Mouse (Mus musculus) c-Kit-positive CD71-negative TER-119-negative erythroid progenitor cells, embryonic 14.5 days (primary cell): ENCODE measurements around the gene Mnt.

Experiments
- DNase-seq: peaks from one replicate; pipeline ENCODE4 v3.0.0-alpha.2; 2013; ENCODE audit warnings: low read depth

Mnt gene

DNA sequence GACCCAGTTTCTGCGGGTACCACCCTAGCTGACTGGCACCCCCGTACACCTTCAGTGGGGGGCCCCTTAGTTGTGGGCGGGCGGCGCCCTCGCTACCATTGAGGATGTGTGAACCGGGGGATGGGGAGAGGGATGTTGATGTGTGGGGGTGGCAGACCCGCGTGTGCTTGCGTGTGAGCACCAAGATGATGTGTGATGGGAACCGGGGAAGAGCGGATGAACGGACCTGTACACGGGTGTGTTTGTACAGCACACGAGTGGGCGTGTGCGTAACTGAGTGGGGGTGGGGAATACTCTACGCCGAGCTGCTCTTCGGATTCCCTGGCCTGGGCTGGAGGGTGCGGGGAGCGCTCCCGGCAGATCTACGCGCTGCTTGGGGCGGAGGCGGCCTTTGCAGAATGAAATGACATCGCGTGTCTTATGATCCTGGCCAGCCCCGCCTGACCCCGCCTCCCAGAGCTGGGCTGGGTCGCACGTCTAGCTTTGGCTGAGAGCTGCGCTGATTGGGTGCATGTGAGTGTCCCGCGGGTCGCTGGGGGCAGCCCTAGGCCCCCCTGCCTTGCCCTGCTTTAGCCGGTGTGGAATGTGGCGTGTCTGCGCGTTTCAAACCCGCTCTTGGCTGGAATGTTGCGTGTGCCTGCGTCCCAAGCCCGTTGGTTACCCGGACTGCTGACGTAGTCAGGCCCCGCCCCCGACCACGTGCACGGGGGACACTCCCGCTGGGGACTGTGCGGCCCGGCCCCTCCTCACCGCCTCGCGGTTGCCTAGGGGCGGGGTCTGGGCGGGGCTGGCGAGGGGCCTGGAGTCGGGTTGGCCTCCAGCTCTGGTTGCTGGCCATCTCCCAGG is 1.1 kb downstream of the Mnt start:
- peak; percentile 96 for DNase-seq

DNA sequence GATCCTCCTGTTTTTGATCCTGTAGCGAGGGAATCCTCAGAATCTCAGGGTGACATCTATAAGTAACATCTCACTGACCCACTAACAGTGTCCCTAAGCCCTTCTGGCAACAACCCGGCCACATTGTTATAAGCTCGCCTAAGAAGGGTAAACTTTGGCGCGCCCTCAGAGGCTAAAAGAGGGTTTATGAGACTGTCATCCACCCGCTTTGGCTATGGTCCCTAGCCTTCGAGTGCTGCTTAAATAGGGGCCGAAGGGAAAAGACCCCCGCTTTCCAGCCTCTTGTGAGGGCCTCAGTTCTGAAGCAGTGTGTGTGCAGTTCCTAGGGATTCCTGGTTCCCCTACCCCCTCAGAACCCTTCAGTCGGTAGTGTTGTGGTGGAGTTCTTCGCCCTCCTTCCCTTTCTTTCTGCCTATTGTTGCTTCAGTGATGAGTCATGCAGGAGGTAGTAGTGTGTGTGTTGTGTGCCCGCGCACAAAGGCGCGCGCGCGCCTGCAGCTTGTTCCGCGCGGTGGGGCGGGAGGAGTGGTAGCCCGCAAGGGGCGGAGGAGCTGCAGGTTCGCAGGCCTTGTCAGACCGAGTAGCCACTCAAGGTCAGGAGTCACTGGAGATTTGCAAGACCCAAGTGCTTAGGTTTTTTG is 1.9 kb downstream of the Mnt start:
- DNase-seq, result peak; percentile 74

DNA sequence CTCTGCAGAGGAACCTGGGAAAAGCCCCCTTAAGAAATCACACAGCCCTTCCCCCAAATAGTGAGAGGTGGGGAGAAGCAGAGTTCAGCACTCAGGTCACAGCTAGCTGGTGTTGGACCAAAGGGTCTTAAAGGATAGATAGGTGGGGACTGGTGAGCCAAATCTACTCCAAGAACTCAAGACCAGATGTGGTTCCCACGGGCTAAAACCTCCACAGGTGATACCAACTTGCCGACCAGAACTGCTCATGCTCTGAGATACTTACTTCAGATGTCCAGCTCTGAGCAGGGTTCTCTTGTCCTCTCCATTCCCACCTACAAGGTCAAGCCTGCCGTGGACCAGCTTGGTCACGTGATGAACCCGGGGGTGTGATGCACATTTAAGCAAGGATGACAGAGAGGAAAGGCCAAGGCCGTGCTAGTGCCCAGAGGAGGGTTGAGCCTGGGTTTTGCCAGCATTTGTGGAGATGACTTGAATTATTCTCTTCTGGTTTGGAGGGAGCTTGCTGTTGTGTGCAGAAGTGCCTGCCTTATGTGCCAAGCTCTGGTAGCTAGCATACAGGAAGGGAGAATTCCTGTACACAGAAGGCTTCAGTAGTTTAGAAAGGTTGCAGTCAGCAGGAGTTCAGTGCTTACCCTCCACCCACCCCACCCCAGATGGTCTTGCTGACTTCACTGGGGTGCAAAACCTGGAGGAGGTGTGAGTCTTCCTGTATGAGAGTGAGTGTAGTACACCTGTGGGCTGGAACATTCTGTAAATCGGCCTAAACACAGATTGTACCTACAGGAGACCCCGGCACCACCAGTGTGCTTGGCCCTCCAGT is 3.0 kb downstream of the Mnt start:
- no peak for DNase-seq

DNA sequence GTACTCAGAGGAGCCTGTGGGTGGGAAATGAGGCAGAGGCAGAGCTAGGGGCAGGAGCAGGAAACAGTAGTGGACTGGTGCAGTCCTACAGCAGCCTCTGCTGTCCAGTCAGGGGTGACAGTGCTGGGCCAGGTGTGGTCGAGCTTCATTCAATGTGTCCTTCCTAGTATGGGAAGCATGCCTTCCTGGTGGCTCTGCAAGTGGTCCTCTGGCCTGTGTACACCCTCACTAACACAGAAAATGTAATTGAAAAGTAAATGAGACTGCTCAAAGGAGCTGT is 3.6 kb downstream of the Mnt start:
- DNase-seq, result no peak

DNA sequence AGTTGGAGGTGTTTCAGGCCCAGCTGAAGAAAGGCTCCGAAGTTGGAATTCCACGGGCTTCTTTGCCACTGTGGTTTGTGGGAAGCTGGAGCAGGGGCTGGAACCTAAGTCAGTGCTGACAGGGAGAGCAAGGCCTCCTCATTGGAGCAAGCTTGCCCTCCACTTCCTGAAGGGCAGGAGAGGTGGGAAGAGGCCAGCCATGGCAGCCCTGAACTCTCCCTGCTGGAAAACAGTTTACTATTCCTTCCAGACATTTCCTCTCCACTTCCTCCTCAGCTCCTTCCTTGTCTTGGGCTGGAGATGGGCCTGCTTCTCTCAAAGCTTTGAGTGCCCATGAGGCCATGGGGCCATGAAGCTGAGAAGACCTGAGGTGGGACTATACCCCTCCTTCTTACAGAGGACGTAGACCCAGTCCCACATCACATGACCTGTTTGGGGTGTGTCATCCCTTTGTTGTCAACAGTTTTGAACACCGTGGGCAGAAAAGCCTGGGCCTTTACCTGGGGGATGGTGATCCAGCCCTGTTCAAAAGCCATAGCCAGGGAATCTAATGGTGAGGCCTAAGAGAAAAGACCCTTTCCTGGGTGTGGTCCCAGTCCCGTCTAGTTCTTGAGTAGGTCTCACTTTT is 4.0 kb downstream of the Mnt start:
- no peak for DNase-seq

DNA sequence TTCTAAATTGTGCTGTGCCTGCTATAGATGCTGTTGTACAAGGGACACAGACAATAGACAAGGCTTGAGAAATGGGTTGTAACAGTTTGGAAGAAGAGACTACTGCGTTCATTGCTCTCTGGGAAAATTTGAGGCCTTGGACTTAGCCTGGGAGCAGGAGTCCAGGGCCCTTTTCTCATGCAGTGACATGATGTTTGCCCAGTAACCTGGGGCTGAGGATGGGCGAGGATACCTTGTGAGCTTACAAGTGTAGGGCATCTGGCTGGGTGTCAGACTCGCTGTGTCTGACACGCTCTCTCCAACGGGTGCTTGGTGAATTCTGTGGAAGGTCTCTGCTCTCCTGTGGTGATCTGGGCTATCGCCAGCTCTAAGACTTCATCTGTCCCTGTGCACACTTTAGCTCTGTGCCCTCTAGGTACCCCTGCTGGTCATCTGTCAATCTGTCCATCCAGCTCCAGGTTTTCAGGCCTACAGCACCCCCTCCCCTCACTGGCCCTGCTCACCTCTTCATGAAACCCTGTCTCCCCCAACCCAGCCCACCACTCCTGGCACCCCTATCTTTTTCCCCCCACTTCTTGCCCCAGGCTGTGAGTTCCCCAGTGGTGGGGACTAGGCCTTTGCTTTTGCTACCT is 5.0 kb downstream of the Mnt start:
- DNase-seq, result no peak

DNA sequence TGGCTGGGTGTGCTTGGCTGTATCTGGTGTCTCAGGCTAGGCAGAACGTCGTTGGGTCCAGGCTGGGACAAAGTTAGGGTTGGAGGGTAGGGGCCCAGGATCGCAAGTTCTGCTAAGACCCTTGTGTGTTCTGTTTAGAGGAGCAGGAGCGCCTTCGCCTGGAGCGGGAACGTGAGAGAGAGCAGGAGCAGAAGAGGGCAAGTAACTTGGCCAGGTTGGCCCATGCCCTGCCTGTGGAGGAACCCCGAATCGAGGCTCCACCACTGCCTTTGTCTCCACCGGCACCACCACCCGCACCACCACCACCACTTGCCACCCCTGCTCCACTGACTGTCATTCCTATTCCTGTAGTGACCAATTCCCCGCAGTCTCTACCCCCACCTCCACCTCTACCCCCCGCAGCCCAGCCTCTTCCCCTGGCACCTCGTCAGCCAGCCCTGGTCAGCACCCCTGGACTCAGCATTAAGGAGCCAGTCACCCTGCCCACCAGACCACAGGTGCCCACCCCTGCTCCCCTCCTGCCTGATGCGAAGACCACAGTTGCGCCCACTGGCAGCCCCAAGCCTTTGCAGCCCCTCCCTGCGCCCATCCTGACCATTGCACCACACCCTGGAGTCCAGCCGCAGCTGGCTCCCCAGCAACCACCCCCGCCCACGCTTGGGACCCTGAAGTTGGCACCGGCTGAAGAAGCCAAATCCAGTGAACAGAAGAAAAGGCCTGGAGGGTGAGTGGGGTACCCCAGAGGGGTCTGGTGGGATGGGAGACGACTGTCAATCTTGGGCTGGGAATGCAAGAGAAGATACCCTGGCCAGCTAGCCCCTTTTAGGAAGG is 5.7 kb downstream of the Mnt start:
- no peak for DNase-seq

DNA sequence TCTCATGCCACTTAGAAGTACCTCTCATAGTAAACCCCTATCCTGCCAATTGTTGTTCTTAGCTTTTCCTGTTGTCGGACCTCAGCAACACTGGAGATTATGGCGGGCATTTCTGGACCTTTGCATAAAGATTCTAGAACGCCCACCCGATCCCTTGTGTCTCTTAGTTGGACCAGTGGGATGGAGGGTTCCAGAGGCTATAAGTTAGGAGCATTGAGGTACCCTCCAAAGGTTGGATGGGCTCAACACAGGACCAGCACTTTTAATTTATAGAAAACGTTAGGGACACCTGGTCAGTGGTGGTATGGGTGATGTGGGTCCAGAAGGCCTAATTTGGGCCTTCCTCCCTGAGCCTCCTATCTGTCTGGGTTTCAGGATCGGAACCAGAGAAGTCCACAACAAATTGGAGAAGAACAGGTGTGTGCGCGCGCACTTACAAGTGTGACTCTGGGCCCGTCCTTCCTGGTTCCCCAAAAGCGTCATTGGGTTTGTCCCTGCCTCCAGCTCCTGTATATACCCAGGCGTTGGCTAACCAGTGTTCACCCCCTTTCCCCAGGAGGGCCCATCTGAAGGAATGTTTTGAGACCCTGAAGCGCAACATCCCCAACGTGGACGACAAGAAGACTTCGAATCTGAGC is 6.5 kb downstream of the Mnt start:
- no peak for DNase-seq

DNA sequence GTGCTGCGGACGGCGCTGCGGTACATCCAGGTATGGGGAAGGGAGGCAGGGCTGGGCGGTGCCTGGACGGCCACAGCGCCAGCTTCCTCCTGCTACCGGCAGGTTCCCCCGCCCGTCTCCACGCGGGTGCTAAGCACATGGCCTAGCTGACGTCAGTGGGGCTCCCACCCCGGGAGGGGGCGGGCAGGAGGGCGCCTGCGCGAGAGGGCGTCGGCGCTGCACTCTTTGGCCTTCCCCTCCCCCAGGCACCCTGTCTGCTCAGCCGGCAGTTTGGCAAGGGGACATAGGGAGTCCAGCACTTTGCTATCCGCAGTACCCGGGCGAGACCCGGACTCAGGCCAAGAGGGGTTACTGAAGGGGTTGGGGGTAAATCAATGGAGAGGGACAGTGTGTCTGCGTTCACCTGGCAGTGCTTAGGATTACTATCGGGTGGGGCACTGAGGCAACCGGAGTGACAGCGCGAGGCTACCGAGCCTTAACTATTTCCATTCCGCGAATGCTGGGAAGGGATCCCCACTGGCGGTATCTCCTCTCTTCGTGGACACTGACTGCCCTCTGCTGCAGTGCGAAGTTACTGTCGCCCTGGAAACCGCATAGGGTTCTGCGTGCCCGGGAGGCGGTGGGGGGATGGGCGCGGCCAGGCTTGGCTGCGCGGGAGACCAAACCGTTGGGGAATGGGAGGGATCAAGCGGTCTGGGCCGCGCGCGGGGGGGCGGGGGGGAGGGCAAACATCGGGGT is 7.1 kb downstream of the Mnt start:
- DNase-seq, result peak; percentile 90

DNA sequence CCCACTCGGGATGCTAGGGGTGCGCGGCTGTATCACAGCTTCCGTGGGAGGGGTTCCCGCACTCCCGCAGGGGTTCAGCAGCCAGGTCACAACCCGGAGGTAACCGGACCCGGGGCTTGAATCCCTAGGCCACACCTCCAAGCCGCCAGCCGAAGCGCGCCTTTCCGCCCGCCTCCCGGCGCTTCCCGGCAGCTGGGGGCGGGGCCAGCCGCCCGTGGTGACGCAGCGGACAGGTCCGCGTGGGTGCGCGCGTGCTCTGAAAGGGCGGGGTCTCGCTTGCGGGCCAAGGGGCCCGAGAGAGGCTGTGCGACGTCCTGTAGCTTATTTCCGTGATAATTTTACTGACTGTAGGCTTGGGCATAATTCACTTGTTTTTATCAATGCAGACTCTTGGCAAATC is 7.7 kb downstream of the Mnt start:
- DNase-seq, result peak; percentile 90

DNA sequence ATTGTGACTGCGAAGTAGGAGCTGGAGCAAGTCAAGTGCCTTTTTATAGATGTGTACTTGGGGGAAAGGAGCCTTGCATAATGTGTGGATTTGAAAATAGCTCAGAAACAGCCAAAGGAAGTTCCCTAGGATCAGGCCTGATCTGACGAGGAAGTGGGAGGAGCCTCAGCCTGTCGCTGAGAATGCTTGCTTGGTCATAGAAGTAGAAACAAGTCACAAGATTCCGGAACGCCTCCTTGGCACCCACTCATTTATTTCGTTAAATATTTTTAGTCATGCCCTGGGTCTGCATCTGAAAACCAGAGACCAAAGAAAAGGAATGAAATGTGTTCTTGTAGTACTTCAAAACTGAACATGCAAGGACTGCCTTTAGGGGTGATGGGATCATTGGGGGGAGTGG is 8.3 kb downstream of the Mnt start:
- DNase-seq, result peak; percentile 66

DNA sequence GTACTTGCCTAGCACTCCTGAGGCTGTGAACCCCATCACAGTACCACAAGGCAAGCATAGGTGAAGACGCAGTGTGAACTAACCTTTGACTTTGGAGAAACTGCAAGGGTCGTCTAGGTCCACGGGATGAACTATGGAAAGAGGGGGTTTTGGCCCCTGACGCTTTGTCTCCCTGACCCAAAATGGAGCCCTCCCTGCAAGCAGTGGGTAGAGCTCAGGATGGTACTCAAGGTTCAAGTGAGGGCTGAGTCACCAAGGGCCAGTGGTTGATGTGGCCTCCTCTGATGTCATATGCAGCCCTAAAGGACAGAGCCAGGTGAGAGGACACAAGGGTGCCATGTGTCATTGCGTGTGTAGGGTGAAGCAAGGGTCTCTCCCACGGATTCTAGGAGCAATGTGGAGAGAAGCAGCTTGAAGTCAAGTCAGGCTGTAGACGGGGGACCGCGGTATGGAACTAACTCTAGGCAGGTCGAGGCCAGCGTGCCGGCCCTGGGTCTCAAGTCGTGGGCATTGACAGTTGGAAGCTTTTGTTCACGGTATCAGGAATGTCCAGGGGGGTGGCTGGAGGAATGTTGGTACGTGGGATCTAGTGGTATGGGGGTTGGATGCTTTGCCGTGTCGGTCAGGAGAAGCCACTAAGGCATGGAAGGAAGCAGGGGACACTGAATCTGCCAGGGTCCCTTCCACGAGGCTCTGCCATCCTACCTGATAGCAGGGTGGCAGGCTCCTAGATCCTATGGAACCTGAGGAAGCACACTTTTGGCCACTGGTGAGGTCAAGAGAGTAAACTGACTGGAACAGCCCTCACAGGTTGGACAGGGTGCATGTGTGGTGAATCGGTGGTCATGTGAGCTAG is 9.4 kb downstream of the Mnt start:
- DNase-seq, result no peak

DNA sequence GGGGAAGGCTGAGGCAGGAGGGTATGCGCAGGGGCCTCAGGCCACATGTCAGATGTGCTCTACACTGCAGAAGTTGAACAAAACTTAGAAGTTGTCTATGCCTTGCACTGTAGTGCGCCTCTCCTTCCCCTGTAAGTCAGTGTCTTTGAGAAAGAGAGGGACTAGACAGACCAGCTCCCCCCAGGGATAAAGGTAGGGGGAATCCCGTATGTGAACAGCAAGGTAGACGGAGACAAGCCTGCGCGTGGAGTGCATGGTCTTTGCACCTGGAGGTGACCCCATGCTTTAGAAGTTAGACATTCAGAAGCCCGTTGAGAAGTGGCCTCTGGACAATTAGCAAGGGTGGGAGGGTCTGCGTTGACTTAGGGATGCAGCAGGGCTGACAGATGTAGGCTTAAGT is 10.0 kb downstream of the Mnt start:
- no peak for DNase-seq

DNA sequence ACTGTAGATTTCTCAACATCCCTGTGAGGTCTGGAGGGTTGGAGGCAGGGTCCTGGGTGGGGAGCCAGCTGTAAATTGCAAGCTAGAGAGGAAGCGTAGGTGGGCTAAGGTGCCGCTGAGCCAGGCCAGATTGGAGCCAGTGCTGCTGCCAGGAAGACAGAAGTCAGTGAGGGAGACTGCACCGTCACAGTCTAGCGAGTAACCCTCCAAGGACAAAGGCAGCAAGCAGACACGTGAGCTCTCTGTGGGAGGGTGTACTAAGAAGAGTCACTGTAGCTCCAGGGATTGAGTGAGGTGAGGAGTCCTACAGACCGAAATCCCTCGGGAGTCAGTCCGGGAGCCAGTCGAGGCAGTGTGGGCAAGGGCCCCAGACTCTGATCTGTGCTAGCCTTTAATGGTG is 10.6 kb downstream of the Mnt start:
- DNase-seq, result no peak

DNA sequence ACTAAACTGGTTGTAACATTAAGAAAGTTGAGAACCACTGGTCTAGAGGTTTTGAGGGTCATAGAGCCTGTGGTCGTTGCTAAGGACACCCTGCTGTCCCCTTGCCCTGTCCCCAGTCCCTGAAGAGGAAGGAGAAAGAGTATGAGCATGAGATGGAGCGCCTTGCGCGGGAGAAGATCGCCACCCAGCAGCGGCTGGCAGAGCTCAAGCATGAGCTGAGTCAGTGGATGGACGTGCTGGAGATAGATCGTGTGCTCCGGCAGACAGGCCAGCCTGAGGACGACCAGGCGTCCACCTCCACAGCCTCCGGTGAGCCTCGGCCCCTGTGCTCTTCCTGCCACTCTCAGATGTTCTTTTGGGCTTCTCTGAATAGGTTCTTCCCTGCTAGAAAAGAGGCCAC is 11.3 kb downstream of the Mnt start:
- no peak for DNase-seq

DNA sequence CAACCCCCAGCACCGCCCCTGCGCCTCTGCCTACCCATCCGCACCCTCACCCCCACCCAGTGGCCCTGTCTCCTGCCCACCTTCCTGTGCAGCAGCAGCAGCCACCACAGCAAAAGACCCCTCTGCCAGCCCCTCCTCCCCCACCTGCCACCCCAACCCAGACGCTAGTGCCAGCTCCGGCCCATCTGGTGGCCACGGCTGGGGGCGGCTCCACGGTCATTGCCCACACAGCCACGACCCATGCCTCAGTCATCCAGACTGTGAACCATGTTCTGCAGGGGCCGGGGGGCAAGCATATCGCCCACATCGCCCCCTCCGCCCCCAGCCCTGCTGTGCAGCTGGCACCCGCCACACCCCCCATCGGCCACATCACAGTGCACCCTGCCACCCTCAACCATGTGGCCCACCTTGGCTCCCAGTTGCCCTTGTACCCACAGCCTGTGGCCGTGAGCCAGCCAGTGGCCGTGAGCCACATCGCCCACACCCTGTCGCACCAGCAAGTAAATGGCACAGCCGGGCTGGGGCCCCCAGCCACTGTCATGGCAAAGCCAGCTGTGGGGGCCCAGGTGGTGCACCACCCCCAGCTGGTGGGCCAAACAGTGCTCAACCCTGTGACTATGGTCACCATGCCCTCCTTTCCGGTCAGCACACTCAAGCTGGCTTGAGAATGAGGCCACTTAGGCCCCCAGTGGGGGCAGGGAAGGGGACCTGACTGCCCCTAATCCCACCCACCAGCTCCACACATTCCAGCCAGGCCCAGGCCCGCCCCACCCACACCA is 12.1 kb downstream of the Mnt start:
- DNase-seq, result no peak

DNA sequence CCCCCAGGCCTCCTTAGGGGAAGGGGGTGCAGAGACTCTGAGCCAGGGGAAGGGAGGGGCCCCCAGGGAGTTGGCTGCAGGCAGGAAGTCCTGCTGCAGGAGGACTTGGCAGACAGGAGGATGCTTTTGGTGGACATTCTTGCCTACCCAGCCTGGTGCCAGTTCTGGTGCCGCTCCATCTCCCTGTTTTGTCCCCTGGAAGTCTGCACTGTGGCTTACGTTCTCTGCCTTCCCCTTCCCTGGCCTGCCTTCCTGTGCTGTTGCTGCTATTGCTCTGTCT is 12.7 kb downstream of the Mnt start:
- DNase-seq, result no peak

DNA sequence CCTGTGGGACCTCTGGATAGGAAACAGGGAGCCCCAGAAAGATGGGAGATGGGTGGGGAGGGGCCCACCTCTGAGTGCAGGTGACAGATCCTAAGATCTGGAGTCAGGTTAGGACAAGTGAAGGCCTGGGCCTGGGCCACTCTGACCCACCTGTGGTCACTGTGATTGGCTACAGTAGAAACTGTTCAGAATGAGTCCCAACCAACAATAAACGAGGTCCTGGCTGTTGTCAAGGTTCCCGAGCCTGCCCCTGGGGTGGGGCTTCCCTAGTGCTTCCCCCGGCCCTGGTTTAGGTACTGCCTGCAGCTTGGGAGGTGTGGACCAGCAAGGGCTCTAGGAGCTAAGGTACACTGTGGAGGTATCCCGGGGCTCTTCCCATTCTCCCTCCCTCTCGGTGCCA is 13.0 kb downstream of the Mnt start:
- DNase-seq, result no peak

DNA sequence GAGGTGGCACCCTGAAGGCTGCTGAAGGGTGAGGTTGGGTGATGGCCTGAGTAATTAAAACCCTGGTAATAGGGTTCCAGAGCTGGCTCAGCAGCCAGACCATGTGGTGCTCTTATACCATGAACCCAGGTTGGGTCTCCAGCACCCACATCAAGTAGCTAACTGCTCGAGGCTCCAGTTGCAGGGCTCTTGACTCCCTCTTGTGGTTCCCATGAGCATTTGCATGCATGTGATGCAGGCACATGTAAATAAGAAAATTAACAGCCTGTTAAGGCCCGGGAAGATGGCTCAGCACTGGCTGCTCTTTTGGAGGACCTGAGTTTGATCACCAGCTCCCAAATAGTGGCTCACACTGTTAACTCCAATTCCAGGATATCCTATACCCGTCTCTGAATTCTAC is 15.1 kb downstream of the Mnt start:
- no peak for DNase-seq
